Mouse (Mus musculus): ENCODE measurements around the gene Gm48552.

- TF ChIP-seq CTCF (IDR thresholded peaks at IDR 0.05; ENCODE audit: control insufficient read depth, insufficient read depth, low read length) (no peak), POLR2A (IDR thresholded peaks at IDR 0.05; ENCODE audit: borderline replicate concordance, control insufficient read depth, low read depth, low read length) (no peak)
These were observed 30.6 kb upstream of the Gm48552 start for GRCm38 (mm10) chr10:81358209-81358608.

Measured in bone marrow, adult 2 months (tissue).